Mouse (Mus musculus): ENCODE results near the gene Ahcyl1. TPM values are rescaled to one million over a fixed set of nuclear protein-coding genes. Genes with fewer than 3 reads are reported as not detected.

The Ahcyl1 gene
- total and polyA plus RNA-seq, 2 experiments from 2014 or later = 32.0 to 43.3 TPM

- 90% methylated on average over 4 of the region's 4 CpGs for WGBS
- 0 out of 2 replicates have a peak, but pooled peaks cover 10% of the 10 kb centered on the region for H3K4me1 ChIP-seq (ENCODE audit: control insufficient read depth, insufficient read depth)
- H3K9ac ChIP-seq (replicated peaks; ENCODE audit: low read depth, low read length) = no peak overlapping the region
- H3K36me3 ChIP-seq (replicated peaks; ENCODE audit: control insufficient read depth, insufficient read depth, low read length) = peaks cover 42% of the 10 kb centered on the region
- ATAC-seq (ENCODE audit: insufficient read depth, low read depth) (no peak), DNase-seq (ENCODE audit: low spot score) (no peak)
- TF ChIP-seq EP300 (IDR thresholded peaks at IDR 0.05; ENCODE audit: low read depth) (no peak), CTCF (IDR thresholded peaks at IDR 0.05; ENCODE audit: low read depth) (no peak)
- H3K27me3 ChIP-seq (ENCODE audit: control insufficient read depth, insufficient read depth, low read length) = no peaks in the 10 kb centered on the region
- no peak overlapping the region for H3K27ac ChIP-seq (ENCODE audit: low read depth)
- no peak overlapping the region for H3K4me2 ChIP-seq (ENCODE audit: low read depth, low read length)
- H3K9me3 ChIP-seq (replicated peaks; ENCODE audit: control insufficient read depth, low read length) = no peaks in the 10 kb centered on the region
- no peak overlapping the region for H3K4me3 ChIP-seq (ENCODE audit: low read depth, low read length)
These were observed 66.9 kb downstream of the Ahcyl1 start for GRCm38 (mm10) chr3:107629411-107629810.

- H3K4me2 ChIP-seq (ENCODE audit: low read depth, low read length) = no peak overlapping the region
- no peak overlapping the region for H3K27ac ChIP-seq (ENCODE audit: low read depth)
- WGBS = 95% methylated on average over 2 of the region's 2 CpGs
- ATAC-seq (ENCODE audit: insufficient read depth, low read depth) (no peak), DNase-seq (ENCODE audit: low spot score) (no peak)
- H3K9me3 ChIP-seq (replicated peaks; ENCODE audit: control insufficient read depth, low read length) = no peaks in the 10 kb centered on the region
- no peaks in the 10 kb centered on the region for H3K27me3 ChIP-seq (ENCODE audit: control insufficient read depth, insufficient read depth, low read length)
- TF ChIP-seq EP300 (IDR thresholded peaks at IDR 0.05; ENCODE audit: low read depth) = no peak
- TF ChIP-seq CTCF (IDR thresholded peaks at IDR 0.05; ENCODE audit: low read depth) = no peak
- H3K4me1 ChIP-seq (ENCODE audit: control insufficient read depth, insufficient read depth) = 0 out of 2 replicates have a peak, but pooled peaks cover 10% of the 10 kb centered on the region
- H3K4me3 ChIP-seq (ENCODE audit: low read depth, low read length) = no peak overlapping the region
- H3K36me3 ChIP-seq (replicated peaks; ENCODE audit: control insufficient read depth, insufficient read depth, low read length) = peaks cover 51% of the 10 kb centered on the region
- H3K9ac ChIP-seq (replicated peaks; ENCODE audit: low read depth, low read length) = no peak overlapping the region
These were observed 67.8 kb downstream of the Ahcyl1 start for GRCm38 (mm10) chr3:107628551-107628950.

- Histone ChIP-seq H3K9ac (replicated peaks; ENCODE audit: low read depth, low read length) (no peak overlapping the region), H3K36me3 (replicated peaks; ENCODE audit: control insufficient read depth, insufficient read depth, low read length) (peaks cover 60% of the 10 kb centered on the region), H3K9me3 (replicated peaks; ENCODE audit: control insufficient read depth, low read length) (no peaks in the 10 kb centered on the region), H3K4me3 (ENCODE audit: low read depth, low read length) (no peak overlapping the region), H3K4me1 (ENCODE audit: control insufficient read depth, insufficient read depth) (0 out of 2 replicates have a peak, but pooled peaks cover 10% of the 10 kb centered on the region), H3K27ac (ENCODE audit: low read depth) (no peak overlapping the region), H3K4me2 (ENCODE audit: low read depth, low read length) (no peak overlapping the region), H3K27me3 (ENCODE audit: control insufficient read depth, insufficient read depth, low read length) (no peaks in the 10 kb centered on the region)
- DNase-seq (ENCODE audit: low spot score) (no peak), ATAC-seq (ENCODE audit: insufficient read depth, low read depth) (no peak)
- WGBS = 92% methylated on average over 7 of the region's 7 CpGs
- no peak for TF ChIP-seq CTCF (IDR thresholded peaks at IDR 0.05; ENCODE audit: low read depth)
- TF ChIP-seq EP300 (IDR thresholded peaks at IDR 0.05; ENCODE audit: low read depth) = no peak
These were observed 68.7 kb downstream of the Ahcyl1 start for GRCm38 (mm10) chr3:107627641-107628040.

- ATAC-seq (ENCODE audit: insufficient read depth, low read depth) (no peak), DNase-seq (ENCODE audit: low spot score) (no peak)
- Histone ChIP-seq H3K9ac (replicated peaks; ENCODE audit: low read depth, low read length) (no peak overlapping the region), H3K27me3 (ENCODE audit: control insufficient read depth, insufficient read depth, low read length) (no peaks in the 10 kb centered on the region), H3K27ac (ENCODE audit: low read depth) (no peak overlapping the region), H3K9me3 (replicated peaks; ENCODE audit: control insufficient read depth, low read length) (no peaks in the 10 kb centered on the region), H3K4me3 (ENCODE audit: low read depth, low read length) (no peak overlapping the region), H3K4me1 (ENCODE audit: control insufficient read depth, insufficient read depth) (0 out of 2 replicates have a peak, but pooled peaks cover 10% of the 10 kb centered on the region), H3K4me2 (ENCODE audit: low read depth, low read length) (no peak overlapping the region), H3K36me3 (replicated peaks; ENCODE audit: control insufficient read depth, insufficient read depth, low read length) (peaks cover 69% of the 10 kb centered on the region)
- 93% methylated on average over 8 of the region's 8 CpGs for WGBS
- no peak for TF ChIP-seq EP300 (IDR thresholded peaks at IDR 0.05; ENCODE audit: low read depth)
- no peak for TF ChIP-seq CTCF (IDR thresholded peaks at IDR 0.05; ENCODE audit: low read depth)
These were observed 69.6 kb downstream of the Ahcyl1 start for GRCm38 (mm10) chr3:107626751-107627150.

GRCm38 (mm10) chr3:107625536-107625935, 70.8 kb downstream of the Ahcyl1 start:
- 93% methylated on average over 8 of the region's 8 CpGs for WGBS
- H3K36me3 ChIP-seq (replicated peaks; ENCODE audit: control insufficient read depth, insufficient read depth, low read length) = peaks cover 81% of the 10 kb centered on the region

GRCm38 (mm10) chr3:107624424-107624823, 71.9 kb downstream of the Ahcyl1 start:
- Histone ChIP-seq H3K27me3 (ENCODE audit: control insufficient read depth, insufficient read depth, low read length) (no peaks in the 10 kb centered on the region), H3K4me1 (ENCODE audit: control insufficient read depth, insufficient read depth) (no peaks in the 10 kb centered on the region), H3K9ac (replicated peaks; ENCODE audit: low read depth, low read length) (no peak overlapping the region), H3K4me2 (ENCODE audit: low read depth, low read length) (no peak overlapping the region), H3K27ac (ENCODE audit: low read depth) (no peak overlapping the region), H3K4me3 (ENCODE audit: low read depth, low read length) (no peak overlapping the region), H3K9me3 (replicated peaks; ENCODE audit: control insufficient read depth, low read length) (no peaks in the 10 kb centered on the region), H3K36me3 (replicated peaks; ENCODE audit: control insufficient read depth, insufficient read depth, low read length) (peaks cover 89% of the 10 kb centered on the region)
- DNase-seq (ENCODE audit: low spot score) = no peak
- ATAC-seq (ENCODE audit: insufficient read depth, low read depth) = no peak
- 91% methylated on average over 8 of the region's 8 CpGs for WGBS
- TF ChIP-seq CTCF (IDR thresholded peaks at IDR 0.05; ENCODE audit: low read depth) (no peak), EP300 (IDR thresholded peaks at IDR 0.05; ENCODE audit: low read depth) (no peak)

More at GRCm38 (mm10) chr3:107625536-107625935, 70.8 kb downstream of the Ahcyl1 start:
- Histone ChIP-seq H3K27ac (ENCODE audit: low read depth) (no peak overlapping the region), H3K4me1 (ENCODE audit: control insufficient read depth, insufficient read depth) (0 out of 2 replicates have a peak, but pooled peaks cover 7% of the 10 kb centered on the region), H3K4me2 (ENCODE audit: low read depth, low read length) (no peak overlapping the region), H3K9me3 (replicated peaks; ENCODE audit: control insufficient read depth, low read length) (no peaks in the 10 kb centered on the region), H3K27me3 (ENCODE audit: control insufficient read depth, insufficient read depth, low read length) (no peaks in the 10 kb centered on the region), H3K9ac (replicated peaks; ENCODE audit: low read depth, low read length) (no peak overlapping the region), H3K4me3 (ENCODE audit: low read depth, low read length) (no peak overlapping the region)
- DNase-seq (ENCODE audit: low spot score) = no peak
- no peak for ATAC-seq (ENCODE audit: insufficient read depth, low read depth)
- TF ChIP-seq EP300 (IDR thresholded peaks at IDR 0.05; ENCODE audit: low read depth) (no peak), CTCF (IDR thresholded peaks at IDR 0.05; ENCODE audit: low read depth) (no peak)

Measured in heart, postnatal 0 days (tissue).